Mouse (Mus musculus): ENCODE data around the gene Klk1b11. TPM values are rescaled to one million over a fixed set of nuclear protein-coding genes. Genes with fewer than 3 reads are reported as not detected.
"Not testable (repeated sequence)": the region's sequence is repeated elsewhere in the genome, so short reads cannot be mapped to it uniquely, and the experiment has no call there.

Gene Klk1b11
- total and polyA plus RNA-seq, 3 experiments: not detected

DNA sequence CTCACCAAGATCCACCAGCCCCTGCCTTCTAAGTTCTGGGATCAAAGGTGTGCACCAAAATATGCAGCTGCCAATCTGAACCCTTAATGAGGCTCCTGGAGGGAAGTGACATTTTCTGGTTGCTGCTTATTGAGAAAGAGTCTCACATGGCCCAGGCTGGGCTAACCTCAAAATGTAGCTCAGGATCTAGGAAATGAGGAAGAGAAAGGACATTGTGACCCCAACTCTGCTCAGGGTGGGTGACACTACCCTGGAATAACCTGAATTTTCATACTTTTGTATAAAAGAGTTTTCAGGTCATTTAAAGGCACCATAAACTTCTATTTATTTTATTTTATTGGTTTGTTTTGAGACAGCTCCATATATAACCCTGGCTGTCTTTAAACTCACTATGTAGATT, 10.0 kb upstream of the Klk1b11 start (continued):
- TF ChIP-seq USF2 (IDR thresholded peaks at IDR 0.05; ENCODE audit: borderline replicate concordance in 1 of 2, insufficient read depth in 1 of 2, low read depth in 1 of 2, low read length in 2 of 2) (no peak), GABPA (IDR thresholded peaks at IDR 0.05; ENCODE audit: low read depth, low read length) (no peak)

DNA sequence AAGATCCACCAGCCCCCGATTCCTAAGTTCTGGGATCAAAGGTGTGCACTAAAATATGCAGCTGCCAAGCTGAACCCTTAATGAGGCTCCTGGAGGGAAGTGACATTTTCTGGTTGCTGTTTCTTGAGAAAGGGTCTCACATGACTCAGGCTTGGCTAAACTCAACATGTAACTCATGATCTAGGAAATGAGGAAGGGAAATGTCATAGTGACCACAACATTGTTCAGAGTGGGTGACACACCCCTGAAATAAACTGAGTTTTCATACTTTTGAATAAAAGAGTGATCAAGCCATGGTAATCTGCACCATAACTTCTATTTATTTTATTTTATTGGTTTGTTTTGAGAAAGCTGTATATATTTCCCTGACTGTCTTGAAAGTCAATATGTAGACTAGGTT, 856 bp upstream of the Klk1b11 start:
- H3K27me3 ChIP-seq (ENCODE audit: control insufficient read depth in 1 of 2, insufficient read depth in 2 of 2, low read length in 2 of 2); H3K36me3 ChIP-seq (ENCODE audit: control insufficient read depth in 1 of 2, insufficient read depth in 2 of 2, low read length in 2 of 2); H3K4me1 ChIP-seq (ENCODE audit: control insufficient read depth in 1 of 2, insufficient read depth in 2 of 2, low read length in 2 of 2); H3K79me2 ChIP-seq (ENCODE audit: control insufficient read depth, insufficient read depth, low read length, poor library complexity); DNase-seq (ENCODE audit: low read depth, low spot score); H3K9ac ChIP-seq (ENCODE audit: control insufficient read depth, low read depth, low read length, poor library complexity, severe bottlenecking); H3K4me3 ChIP-seq (ENCODE audit: control insufficient read depth in 1 of 2, insufficient read depth in 1 of 2, low read depth in 2 of 2, low read length in 2 of 2); H3K9me3 ChIP-seq (replicated peaks; ENCODE audit: insufficient read depth, low read length); H3K27ac ChIP-seq (ENCODE audit: control insufficient read depth, low read depth, low read length): not testable (repeated sequence)

DNA sequence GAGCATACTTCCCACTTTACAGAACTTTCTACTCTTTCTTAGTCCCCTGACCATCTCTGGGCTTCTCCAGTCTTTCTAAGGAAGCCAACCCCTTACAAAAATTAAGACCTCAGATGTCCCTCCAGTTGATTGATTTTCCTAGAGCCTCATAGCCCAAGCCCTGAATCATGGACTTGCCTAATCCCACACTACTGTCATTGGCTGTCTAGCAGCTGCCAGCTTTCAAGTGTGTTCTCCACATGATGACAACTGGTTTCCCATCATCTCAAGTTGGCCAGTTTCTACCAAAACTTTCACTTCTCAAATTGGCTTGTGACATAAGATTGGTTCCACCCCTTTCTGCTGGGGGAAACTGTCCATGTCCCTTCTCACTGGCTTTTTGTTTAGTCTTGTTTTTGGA, 9.2 kb downstream of the Klk1b11 start:
- no peak for DNase-seq (ENCODE audit: low read depth, low spot score)
- no peak overlapping the region for H3K9ac ChIP-seq (ENCODE audit: control insufficient read depth, low read depth, low read length, poor library complexity, severe bottlenecking)
- TF ChIP-seq ZNF384 (IDR thresholded peaks at IDR 0.05; ENCODE audit: low read depth, low read length): no peak
- no peak for TF ChIP-seq TAL1 (IDR thresholded peaks at IDR 0.05; ENCODE audit: low read length)
- TF ChIP-seq UBTF (IDR thresholded peaks at IDR 0.05; ENCODE audit: borderline replicate concordance, insufficient read depth, low read depth, low read length): no peak
- H3K27ac ChIP-seq (ENCODE audit: control insufficient read depth, low read depth, low read length): no peak overlapping the region
- H3K79me2 ChIP-seq (ENCODE audit: control insufficient read depth, insufficient read depth, low read length, poor library complexity): no peaks in the 10 kb centered on the region
- no peak overlapping the region for H3K4me3 ChIP-seq (ENCODE audit: control insufficient read depth in 1 of 2, insufficient read depth in 1 of 2, low read depth in 2 of 2, low read length in 2 of 2)
- no peaks in the 10 kb centered on the region for H3K4me1 ChIP-seq (ENCODE audit: control insufficient read depth in 1 of 2, insufficient read depth in 2 of 2, low read length in 2 of 2)
- no peaks in the 10 kb centered on the region for H3K27me3 ChIP-seq (ENCODE audit: control insufficient read depth in 1 of 2, insufficient read depth in 2 of 2, low read length in 2 of 2)
- no peaks in the 10 kb centered on the region for H3K36me3 ChIP-seq (ENCODE audit: control insufficient read depth in 1 of 2, insufficient read depth in 2 of 2, low read length in 2 of 2)
- H3K9me3 ChIP-seq (replicated peaks; ENCODE audit: insufficient read depth, low read length): no peaks in the 10 kb centered on the region

DNA sequence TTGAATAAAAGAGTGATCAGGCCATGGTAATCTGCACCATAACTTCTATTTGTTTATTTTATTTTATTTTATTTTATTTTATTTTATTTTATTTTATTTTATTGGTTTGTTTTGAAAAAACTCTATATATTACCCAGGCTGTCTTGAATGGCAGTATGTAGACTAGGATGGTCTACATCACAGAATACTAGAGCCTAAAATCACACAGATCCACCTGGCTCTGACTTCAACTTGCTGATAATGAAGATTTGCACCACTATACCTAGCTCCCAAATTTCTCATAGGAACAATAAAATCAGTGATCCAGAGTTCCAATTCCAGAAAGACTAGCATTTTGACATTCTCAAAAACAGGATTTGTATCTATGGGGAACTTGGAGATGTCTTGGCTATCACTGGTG, 16.2 kb downstream of the Klk1b11 start, which contains the start of gene Klk1b26:
TSS of gene Klk1b26 (plus strand) at position 301 of the 400 bp plus-strand sequence.
- not testable (repeated sequence) for H3K27ac ChIP-seq (ENCODE audit: control insufficient read depth, low read depth, low read length); H3K9ac ChIP-seq (ENCODE audit: control insufficient read depth, low read depth, low read length, poor library complexity, severe bottlenecking); H3K4me1 ChIP-seq (ENCODE audit: control insufficient read depth in 1 of 2, insufficient read depth in 2 of 2, low read length in 2 of 2); H3K27me3 ChIP-seq (ENCODE audit: control insufficient read depth in 1 of 2, insufficient read depth in 2 of 2, low read length in 2 of 2); DNase-seq (ENCODE audit: low read depth, low spot score); H3K36me3 ChIP-seq (ENCODE audit: control insufficient read depth in 1 of 2, insufficient read depth in 2 of 2, low read length in 2 of 2); H3K4me3 ChIP-seq (ENCODE audit: control insufficient read depth in 1 of 2, insufficient read depth in 1 of 2, low read depth in 2 of 2, low read length in 2 of 2); H3K79me2 ChIP-seq (ENCODE audit: control insufficient read depth, insufficient read depth, low read length, poor library complexity); H3K9me3 ChIP-seq (replicated peaks; ENCODE audit: insufficient read depth, low read length)

DNA sequence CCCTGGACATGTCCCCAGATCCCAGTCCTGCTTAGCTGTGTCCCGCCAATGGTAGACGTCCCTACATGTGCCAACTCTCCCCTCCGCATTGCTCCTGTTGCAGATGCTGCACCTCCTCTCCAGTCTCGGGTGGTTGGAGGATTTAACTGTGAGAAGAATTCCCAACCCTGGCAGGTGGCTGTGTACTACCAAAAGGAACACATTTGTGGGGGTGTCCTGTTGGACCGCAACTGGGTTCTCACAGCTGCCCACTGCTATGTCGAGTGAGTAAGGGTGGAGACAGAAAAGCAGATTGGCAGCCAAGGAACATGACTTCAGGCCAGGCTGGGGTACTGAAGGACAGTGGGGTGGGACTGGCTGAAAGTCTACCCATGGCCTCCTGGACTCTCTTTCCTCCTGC, 19.0 kb downstream of the Klk1b11 start:
- H3K27me3 ChIP-seq (ENCODE audit: control insufficient read depth in 1 of 2, insufficient read depth in 2 of 2, low read length in 2 of 2); H3K4me3 ChIP-seq (ENCODE audit: control insufficient read depth in 1 of 2, insufficient read depth in 1 of 2, low read depth in 2 of 2, low read length in 2 of 2); H3K4me1 ChIP-seq (ENCODE audit: control insufficient read depth in 1 of 2, insufficient read depth in 2 of 2, low read length in 2 of 2); H3K36me3 ChIP-seq (ENCODE audit: control insufficient read depth in 1 of 2, insufficient read depth in 2 of 2, low read length in 2 of 2); H3K9me3 ChIP-seq (replicated peaks; ENCODE audit: insufficient read depth, low read length); H3K79me2 ChIP-seq (ENCODE audit: control insufficient read depth, insufficient read depth, low read length, poor library complexity); H3K9ac ChIP-seq (ENCODE audit: control insufficient read depth, low read depth, low read length, poor library complexity, severe bottlenecking); H3K27ac ChIP-seq (ENCODE audit: control insufficient read depth, low read depth, low read length); DNase-seq (ENCODE audit: low read depth, low spot score): not testable (repeated sequence)

Measured in MEL (cell line).